In the genomic region with DNA sequence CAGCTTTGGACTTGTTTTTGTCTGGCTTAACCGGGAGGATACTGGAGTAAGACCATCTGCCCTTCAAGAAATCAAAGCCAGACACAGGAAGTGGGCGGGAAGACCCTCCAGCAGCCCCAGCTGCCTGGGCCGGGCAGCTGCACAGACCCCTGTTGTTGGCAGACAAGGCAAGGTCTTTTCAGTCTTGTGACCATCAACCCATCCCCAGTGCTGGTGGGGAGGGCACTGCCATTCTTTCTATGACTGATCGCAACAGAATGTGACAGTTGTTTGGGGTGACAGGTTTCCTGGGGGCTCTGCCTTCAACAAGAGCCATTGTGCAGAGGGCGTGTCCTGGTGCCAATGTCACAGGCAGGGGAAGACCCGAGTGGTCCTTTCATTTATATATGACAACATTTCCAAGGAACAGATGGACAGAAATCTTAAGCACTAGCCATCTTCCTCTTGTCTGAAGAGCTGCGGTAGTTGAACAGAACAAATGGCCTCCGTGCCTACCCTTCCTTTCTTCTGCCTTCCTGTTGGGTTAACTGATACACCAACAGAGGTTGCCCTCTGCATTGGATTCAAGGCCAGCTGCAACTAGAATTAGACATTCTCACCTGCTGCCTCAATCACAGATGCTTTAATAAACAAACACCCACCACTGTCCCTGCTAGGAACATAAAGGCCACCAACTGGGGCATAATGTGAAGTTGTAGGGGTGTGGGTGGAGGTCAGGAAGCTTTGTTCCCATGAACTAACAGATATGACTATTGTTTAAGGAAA, we compare ENCODE assay signal across 11 mouse cellular contexts.
DNase-seq lines count a peak whose midpoint lies in the region; ATAC-seq and TF ChIP-seq lines count a peak whose summit lies in the region.
"Had no signal": no experiment of that assay in that cellular context is flagged by ENCODE, and none has a peak within 500 bp of the region (broad histone marks: within the 10 kb centered on the region; RNA-seq: fewer than 3 reads in every experiment).

No protein-coding gene starts in this region.

- H3K4me2 ChIP-seq in hindbrain, embryonic 12.5 days (replicated peaks): no peak overlapping the region
- no peak overlapping the region for H3K4me2 ChIP-seq in midbrain, embryonic 13.5 days (replicated peaks)

- peak overlapping the region; percentile 18 for H3K27ac ChIP-seq in hindbrain, embryonic 12.5 days
- H3K27ac ChIP-seq in midbrain, embryonic 13.5 days: no peak overlapping the region
- H3K27ac ChIP-seq in layer of hippocampus, adult 2 months: no peak overlapping the region

- no peak for TF ChIP-seq CTCF in layer of hippocampus, adult 2 months (conservative IDR thresholded peaks at IDR 0.05)

- H3K9me3 ChIP-seq in hindbrain, embryonic 12.5 days (replicated peaks): no peaks in the 10 kb centered on the region
- H3K9me3 ChIP-seq in midbrain, embryonic 13.5 days: no peaks in the 10 kb centered on the region

- no peak overlapping the region for H3K4me3 ChIP-seq in hindbrain, embryonic 12.5 days
- H3K4me3 ChIP-seq in midbrain, embryonic 13.5 days (replicated peaks): no peak overlapping the region
- H3K4me3 ChIP-seq in layer of hippocampus, adult 2 months: no peak overlapping the region

- DNase-seq in frontal cortex, postnatal 10 days (ENCODE audit: low spot score in 2 of 2): peak; percentile 7 to 31
- DNase-seq in frontal cortex, postnatal 14 days (ENCODE audit: low spot score in 2 of 2): no peak
- DNase-seq in T-cell, adult 2 months (ENCODE audit: low spot score): peak; percentile 15
- DNase-seq in layer of hippocampus, adult 2 months (ENCODE audit: low spot score in 2 of 2): no peak
- no peak for DNase-seq in Muller cell, postnatal 12 days (ENCODE audit: inconsistent ontology term)
- DNase-seq: cerebellum, adult 18-20 months; right cerebral cortex, postnatal 4 days had no signal

- 33% methylated on average over 8 of the region's 8 CpGs for WGBS in hindbrain, embryonic 12.5 days
- 64% methylated on average over 8 of the region's 8 CpGs for WGBS in midbrain, embryonic 13.5 days

- no peak overlapping the region for H3K9ac ChIP-seq in hindbrain, embryonic 12.5 days
- no peak overlapping the region for H3K9ac ChIP-seq in midbrain, embryonic 13.5 days (replicated peaks)

- no peaks in the 10 kb centered on the region for H3K36me3 ChIP-seq in hindbrain, embryonic 12.5 days
- H3K36me3 ChIP-seq in midbrain, embryonic 13.5 days: no peaks in the 10 kb centered on the region

- H3K4me1 ChIP-seq in hindbrain, embryonic 12.5 days: peaks cover 12% of the 10 kb centered on the region; the same call in 1 of the 2 replicates
- H3K4me1 ChIP-seq in midbrain, embryonic 13.5 days (replicated peaks): peaks cover 17% of the 10 kb centered on the region; the same call in 1 of the 2 replicates

- ATAC-seq in hindbrain, embryonic 12.5 days (ENCODE audit: low FRiP score): peak; percentile 73
- peak; percentile 62 for ATAC-seq in midbrain, embryonic 13.5 days
- no peak for ATAC-seq in erythroid progenitor cell, adult 5-6 weeks (replicated peaks; ENCODE audit: low FRiP score, poor library complexity, severe bottlenecking)

- H3K27me3 ChIP-seq in hindbrain, embryonic 12.5 days: no peaks in the 10 kb centered on the region
- H3K27me3 ChIP-seq in midbrain, embryonic 13.5 days: no peaks in the 10 kb centered on the region
- H3K27me3 ChIP-seq: CH12.LX had no signal

Comparison
In these comparisons a context has a peak if more than half of its experiments do, and no peak if none do; other contexts are left out.
1. DNase-seq: peak in frontal cortex, postnatal 10 days (2 of 2) and T-cell, adult 2 months (single experiment); none in frontal cortex, postnatal 14 days (0 of 2), layer of hippocampus, adult 2 months (0 of 2) and Muller cell, postnatal 12 days (single experiment).